ENCODE assay signal across 10 mouse cellular contexts in genomic region chr2:150665534-150666451, GRCm38 (mm10). TPM values are rescaled to one million over a fixed set of nuclear protein-coding genes. Genes with fewer than 3 reads are reported as not detected.
A peak's percentile ranks its signal among the peaks of the same experiment; 100 is the strongest.
DNase-seq lines count a peak whose midpoint lies in the region; TF ChIP-seq lines count a peak whose summit lies in the region.
"Had no signal": no experiment of that assay in that cellular context is flagged by ENCODE, and none has a peak within 500 bp of the region (broad histone marks: within the 10 kb centered on the region; RNA-seq: fewer than 3 reads in every experiment).

No protein-coding gene starts in this region.

- no peak for TF ChIP-seq POLR2A in olfactory bulb, adult 2 months (IDR thresholded peaks at IDR 0.05; ENCODE audit: insufficient read depth, low read depth, low read length)

- H3K4me1 ChIP-seq in forebrain, embryonic 10.5 days = peaks cover 33% of the 10 kb centered on the region
- H3K4me1 ChIP-seq in olfactory bulb, adult 2 months (ENCODE audit: control insufficient read depth, insufficient read depth, low read length) = peaks cover 23% of the 10 kb centered on the region

- 0 out of 2 replicates have a peak overlapping the region, but pooled peaks have one; percentile 20 for H3K27ac ChIP-seq in forebrain, embryonic 10.5 days
- H3K27ac ChIP-seq in olfactory bulb, adult 2 months (ENCODE audit: insufficient read depth, low read depth, low read length) = 0 out of 2 replicates have a peak overlapping the region, but pooled peaks have one; percentile 37

- DNase-seq in heart, adult 11 months = peak; percentile 92
- DNase-seq in heart, postnatal 36 days = no peak
- no peak for DNase-seq in forebrain, embryonic 10.5 days (ENCODE audit: extremely low spot score, low spot score)
- peak; percentile 52 to 71 for DNase-seq in kidney, postnatal 36 days
- DNase-seq in layer of hippocampus, postnatal 10 days (ENCODE audit: low spot score in 2 of 2) = no peak
- DNase-seq in frontal cortex, postnatal 14 days (ENCODE audit: low spot score in 2 of 2) = no peak
- no peak for DNase-seq in cerebellum, adult 18-20 months

- WGBS in forebrain, embryonic 10.5 days = 67% methylated on average over 10 of the region's 10 CpGs
- whole genome bisulfite sequencing in olfactory bulb, adult 2 months = 65% methylated on average over 10 of the region's 10 CpGs

- no peaks in the 10 kb centered on the region for H3K36me3 ChIP-seq in forebrain, embryonic 10.5 days (replicated peaks)

- no peaks in the 10 kb centered on the region for H3K9me3 ChIP-seq in forebrain, embryonic 10.5 days

- intact Hi-C loops in heart, postnatal 36 days (cut with DNase I) = no loop called here

- no peak overlapping the region for H3K4me3 ChIP-seq in forebrain, embryonic 10.5 days
- no peak overlapping the region for H3K4me3 ChIP-seq in olfactory bulb, adult 2 months (ENCODE audit: insufficient read depth, low read depth, low read length)

- no peak for TF ChIP-seq CTCF in olfactory bulb, adult 2 months (IDR thresholded peaks at IDR 0.05; ENCODE audit: insufficient read depth, low read depth, low read length)

- peaks cover 49% of the 10 kb centered on the region for H3K27me3 ChIP-seq in forebrain, embryonic 10.5 days (ENCODE audit: poor library complexity, severe bottlenecking)

RNA-seq across cellular contexts. Expression of gene Acss1, which starts 2.5 kb away (rescaled TPM):
- total RNA-seq in heart, postnatal 36 days (2021) = 100 to 1,000 TPM; 257 to 310 TPM
- polyA plus RNA-seq in forebrain, embryonic 10.5 days (2016; fragmentation: Nextera tagmentation; extraction: Ambion mirVana) = 14.1 and 17.6 TPM in 2 replicates
- polyA plus RNA-seq in olfactory bulb, adult 2 months (2012; ENCODE audit: insufficient read depth, insufficient read length, low replicate concordance, missing spikeins) = not detected in 2 replicates
- total RNA-seq in layer of hippocampus, postnatal 10 days (2021) = 10 to 100 TPM; 19.5 to 21.9 TPM
- polyA plus RNA-seq: C2C12 had no signal

RNA-seq across cellular contexts. Expression of gene Vsx1, which starts 23.4 kb away (rescaled TPM):
- not detected for total RNA-seq in heart, postnatal 36 days (2021)
- 0.05 TPM in 1 of 2 replicates, not detected in the other for polyA plus RNA-seq in forebrain, embryonic 10.5 days (2016; fragmentation: Nextera tagmentation; extraction: Ambion mirVana)
- not detected in 2 replicates for polyA plus RNA-seq in olfactory bulb, adult 2 months (2012; ENCODE audit: insufficient read depth, insufficient read length, low replicate concordance, missing spikeins)
- total RNA-seq in layer of hippocampus, postnatal 10 days (2021) = under 1 TPM; 0.09 to 0.30 TPM
- polyA plus RNA-seq: C2C12, macrophage had no signal

RNA-seq across cellular contexts. Expression of gene Apmap, which starts 57.4 kb away (rescaled TPM):
- 10 to 100 TPM; 48.8 to 54.6 TPM for total RNA-seq in heart, postnatal 36 days (2021)
- 34.2 and 34.9 TPM in 2 replicates for polyA plus RNA-seq in forebrain, embryonic 10.5 days (2016; fragmentation: Nextera tagmentation; extraction: Ambion mirVana)
- polyA plus RNA-seq in olfactory bulb, adult 2 months (2012; ENCODE audit: insufficient read depth, insufficient read length, low replicate concordance, missing spikeins) = not detected in 2 replicates
- total RNA-seq in layer of hippocampus, postnatal 10 days (2021) = 10 to 100 TPM; 48.9 to 53.0 TPM

Comparison
In these comparisons a context has a peak if more than half of its experiments do, and no peak if none do; other contexts are left out.
1. DNase-seq: peak in heart, adult 11 months (single experiment) and kidney, postnatal 36 days (2 of 2); none in heart, postnatal 36 days (0 of 2), forebrain, embryonic 10.5 days (single experiment), layer of hippocampus, postnatal 10 days (0 of 2), frontal cortex, postnatal 14 days (0 of 2) and cerebellum, adult 18-20 months (0 of 2).
2. RNA of gene Acss1, which starts 2.5 kb away (total RNA-seq): 257 to 310 TPM in heart, postnatal 36 days; 19.5 to 21.9 TPM in layer of hippocampus, postnatal 10 days; every median in the first group is over 10 times any median in the second.